Mouse (Mus musculus): ENCODE results near the gene Krt19.

- TF ChIP-seq POLR2AphosphoS2 (IDR thresholded peaks at IDR 0.05; ENCODE audit: insufficient read length, low read depth) (no peak), TCF12 (IDR thresholded peaks at IDR 0.05; ENCODE audit: insufficient read depth, poor library complexity, severe bottlenecking) (no peak), POLR2A (IDR thresholded peaks at IDR 0.05; ENCODE audit: insufficient read length, low read depth) (no peak), MYOG (IDR thresholded peaks at IDR 0.05; ENCODE audit: control insufficient read depth in 1 of 3, insufficient read depth in 1 of 3, insufficient read length in 2 of 3, low read depth in 2 of 3) (no peak), MYOD1 (IDR thresholded peaks at IDR 0.05; ENCODE audit: control insufficient read depth in 1 of 3, insufficient read length in 2 of 3, low read depth in 2 of 3) (no peak), E2F4 (IDR thresholded peaks at IDR 0.05; ENCODE audit: insufficient read depth) (no peak), MAX (IDR thresholded peaks at IDR 0.05; ENCODE audit: low read depth) (no peak), CEBPB (IDR thresholded peaks at IDR 0.05; ENCODE audit: insufficient read depth, poor library complexity, severe bottlenecking) (no peak)
These were observed 43.4 kb upstream of the Krt19 start for GRCm38 (mm10) chr11:100191820-100192219.
